Mouse (Mus musculus) ES-E14 (cell line): ENCODE data around the gene Carnmt1. TPM values are rescaled to one million over a fixed set of nuclear protein-coding genes. Genes with fewer than 3 reads are reported as not detected.

Source experiments
- DNase-seq: peaks from one replicate; pipeline ENCODE4 v3.0.0-alpha.2; 2013; ENCODE audit warnings: low read depth, low spot score
- H3K27ac ChIP-seq: 2 replicates; pipeline ENCODE4 v1.5.1; 2012; ENCODE audit warnings: low read depth, mild to moderate bottlenecking, low read length, moderate library complexity, mixed read lengths; ENCODE audit not compliant: poor library complexity, insufficient read depth, severe bottlenecking
- H3K36me3 ChIP-seq: 2 replicates; pipeline ENCODE4 v1.6.1; 2012; ENCODE audit warnings: mild to moderate bottlenecking, low read length, moderate library complexity, mixed read lengths; ENCODE audit not compliant: control insufficient read depth, poor library complexity, insufficient read depth, severe bottlenecking
- H3K4me1 ChIP-seq, 2 experiments: fragments of 150-350 bp in 1 of 2; sonication (generic) in 1 of 2; 2 replicates each; pipeline ENCODE4 v1.6.1; 2012; ENCODE audit warnings: low read length in 2 of 2, mild to moderate bottlenecking in 1 of 2, mixed read lengths in 1 of 2; ENCODE audit not compliant: control insufficient read depth in 2 of 2, insufficient read depth in 2 of 2, poor library complexity in 1 of 2
- H3K4me3 ChIP-seq, 2 experiments: fragments of 150-350 bp in 1 of 2; sonication (generic) in 1 of 2; 2 replicates each; pipeline ENCODE4 v1.5.1; 2012; ENCODE audit warnings: low read length in 2 of 2, low read depth in 1 of 2, mild to moderate bottlenecking in 1 of 2, mixed read lengths in 1 of 2; ENCODE audit not compliant: insufficient read depth in 1 of 2, poor library complexity in 1 of 2, severe bottlenecking in 1 of 2
- H3K9ac ChIP-seq: 2 replicates; pipeline ENCODE4 v1.6.1; 2012; ENCODE audit warnings: low read depth, mild to moderate bottlenecking, low read length, mixed read lengths; ENCODE audit not compliant: poor library complexity, insufficient read depth, severe bottlenecking
- H3K9me3 ChIP-seq: fragments of 150-350 bp; sonication (generic); 2 replicates; pipeline ENCODE4 v1.6.1; 2012; ENCODE audit warnings: low read depth, mild to moderate bottlenecking, low read length; ENCODE audit not compliant: control insufficient read depth, insufficient read depth
- CHD2 ChIP-seq: IDR thresholded peaks from 2 replicates; pipeline ENCODE4 v1.6.1; 2014; ENCODE audit warnings: mild to moderate bottlenecking, low read depth, low read length, inconsistent platforms
- HCFC1 ChIP-seq: IDR thresholded peaks from 2 replicates; pipeline ENCODE4 v1.6.1; 2012; ENCODE audit warnings: low read length, inconsistent platforms, borderline replicate concordance; ENCODE audit not compliant: insufficient read depth
- MAFK ChIP-seq: IDR thresholded peaks from 2 replicates; pipeline ENCODE4 v1.6.1; 2014; ENCODE audit warnings: mild to moderate bottlenecking, low read depth, low read length, inconsistent platforms; ENCODE audit not compliant: insufficient read depth
- ZC3H11A ChIP-seq: IDR thresholded peaks from 2 replicates; pipeline ENCODE4 v1.6.1; 2012; ENCODE audit warnings: low read depth, mild to moderate bottlenecking, inconsistent platforms, low read length, borderline replicate concordance
- ZNF384 ChIP-seq: IDR thresholded peaks from 2 replicates; pipeline ENCODE4 v1.6.1; 2012; ENCODE audit warnings: low read depth, low read length, inconsistent platforms
- in situ Hi-C, 2 experiments: fragments of 600-800 bp; cut with MboI; formaldehyde crosslinking; loops; one replicate each; pipeline ENCODE4 v1.15.1; 2025; ENCODE audit warnings: low sequenced_read_pairs in 2 of 2, inconsistent platforms in 1 of 2; ENCODE audit not compliant: unreplicated experiment in 2 of 2
- total RNA-seq: library from RNA; depleted of rRNA; stranded (reverse); fragments of 300-350 nt; gene quantifications from 2 replicates; pipeline ENCODE4 v1.2.3, GENCODE M21; 2012

Carnmt1 gene
- total RNA-seq, 1 experiment, result 23.6 TPM

DNA sequence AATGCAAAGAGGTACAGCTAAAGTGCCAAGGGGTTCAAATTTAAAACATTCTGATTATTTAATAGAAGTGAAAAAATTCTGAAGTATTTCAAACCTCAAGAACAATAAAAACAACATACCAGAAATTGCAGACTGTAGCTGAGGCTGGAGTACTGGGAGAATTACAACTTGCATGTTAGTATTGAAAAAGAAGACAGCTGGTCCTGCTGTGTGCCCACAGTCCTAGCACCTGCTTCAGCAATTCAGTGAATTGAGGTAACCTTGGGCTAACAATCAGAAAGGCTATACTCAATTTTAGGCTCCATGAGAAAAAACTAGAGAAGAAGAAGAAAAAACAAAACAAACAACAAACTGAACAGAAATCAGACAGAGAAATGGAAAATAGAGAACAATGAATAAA is 37.5 kb downstream of the Carnmt1 start:
- Histone ChIP-seq H3K4me1 (peaks cover 4% of the 10 kb centered on the region in 2 experiments; a peak in 2 of 4 replicates), H3K36me3 (no peaks in the 10 kb centered on the region; the same call in 1 of the 2 replicates), H3K9me3 (no peaks in the 10 kb centered on the region), H3K4me3 (no peak overlapping the region), H3K27ac (no peak overlapping the region), H3K9ac (no peak overlapping the region)
- DNase-seq, result no peak
- TF ChIP-seq ZNF384 (no peak), CHD2 (no peak), MAFK (no peak), HCFC1 (no peak), ZC3H11A (no peak)
- in situ Hi-C loops, result no loop called here

GRCm38 (mm10) chr19:18710903-18711302 is 40.3 kb downstream of the Carnmt1 start:
- TF ChIP-seq ZNF384 (0 out of 2 replicates have a peak, but pooled peaks have one; percentile 80), ZC3H11A (no peak)
- Histone ChIP-seq H3K9me3 (no peaks in the 10 kb centered on the region), H3K36me3 (no peaks in the 10 kb centered on the region; the same call in 1 of the 2 replicates), H3K9ac (no peak overlapping the region), H3K27ac (no peak overlapping the region), H3K4me1 (peaks cover 4% of the 10 kb centered on the region in 2 experiments; a peak in 2 of 4 replicates), H3K4me3 (no peak overlapping the region)
- in situ Hi-C loops, result no loop called here
- peak; percentile 63 for DNase-seq

- in situ Hi-C loops, result no loop called here
- no peak overlapping the region for H3K9ac ChIP-seq
- no peak overlapping the region for H3K4me3 ChIP-seq
- no peaks in the 10 kb centered on the region for H3K9me3 ChIP-seq
- H3K4me1 ChIP-seq, result peaks cover 4% of the 10 kb centered on the region in 2 experiments; a peak in 2 of 4 replicates
- no peaks in the 10 kb centered on the region; the same call in 1 of the 2 replicates for H3K36me3 ChIP-seq
- peak overlapping the region; percentile 24; the same call in 1 of the 2 replicates for H3K27ac ChIP-seq
- DNase-seq, result no peak
- no peak for TF ChIP-seq ZNF384
- no peak for TF ChIP-seq MAFK
- TF ChIP-seq CHD2, result no peak
- TF ChIP-seq ZC3H11A, result no peak
- TF ChIP-seq HCFC1, result no peak
These were observed 41.0 kb downstream of the Carnmt1 start for GRCm38 (mm10) chr19:18711589-18711988.

DNA sequence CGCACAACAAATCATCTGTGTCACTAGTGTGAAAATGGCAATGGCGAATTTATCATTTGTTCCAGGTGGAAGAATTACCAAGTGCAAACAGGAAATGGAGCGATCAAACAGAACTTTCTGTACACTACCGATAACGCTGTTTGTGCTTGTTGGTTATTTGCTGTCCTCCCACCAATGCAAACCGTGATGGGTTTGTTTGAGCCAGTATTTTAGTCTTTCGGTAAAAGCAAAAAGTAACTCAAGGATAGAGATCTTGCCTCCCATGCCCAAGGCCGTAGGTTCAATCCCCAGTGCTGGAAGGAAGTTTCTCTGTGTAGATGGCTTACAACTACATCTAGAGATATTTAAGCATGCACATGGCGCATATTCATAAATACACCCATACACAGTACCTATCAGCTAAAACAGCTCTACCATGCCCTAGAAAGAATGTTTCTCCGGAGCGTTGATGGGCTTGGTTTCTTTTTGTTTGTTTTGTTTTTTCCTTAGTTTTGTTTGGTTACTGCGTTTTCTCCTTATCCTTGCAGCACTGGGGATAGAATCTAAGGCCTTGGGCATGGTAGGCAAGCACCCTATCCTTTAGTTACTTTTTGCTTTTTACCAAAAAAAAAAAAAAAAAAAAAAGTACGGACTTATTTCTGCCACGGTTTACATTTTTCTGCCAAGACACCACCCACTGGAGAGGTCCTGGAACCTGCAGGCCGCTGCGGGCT is 41.7 kb downstream of the Carnmt1 start:
- Histone ChIP-seq H3K9ac (peak overlapping the region; percentile 85), H3K9me3 (no peaks in the 10 kb centered on the region), H3K36me3 (peaks cover 3% of the 10 kb centered on the region; the same call in 1 of the 2 replicates), H3K4me3 (peak overlapping the region; percentile 66 to 98), H3K27ac (peak overlapping the region; percentile 94), H3K4me1 (peaks cover 4 to 6% of the 10 kb centered on the region in 2 experiments; a peak in 2 of 4 replicates)
- in situ Hi-C loops, result no loop called here
- DNase-seq, result no peak
- TF ChIP-seq CHD2, result no peak
- TF ChIP-seq MAFK, result no peak
- peak; percentile 90; the same call in 1 of the 2 replicates for TF ChIP-seq ZNF384
- TF ChIP-seq ZC3H11A, result no peak
- no peak for TF ChIP-seq HCFC1
